Mouse (Mus musculus) forelimb bud, embryonic 11.5 days (tissue): ENCODE data around the gene Srxn1.

Source experiments
- DNase-seq: peaks from one replicate; pipeline ENCODE4 v3.0.0-alpha.2; 2012; ENCODE audit warnings: low read depth, low spot score

Srxn1 gene

DNA sequence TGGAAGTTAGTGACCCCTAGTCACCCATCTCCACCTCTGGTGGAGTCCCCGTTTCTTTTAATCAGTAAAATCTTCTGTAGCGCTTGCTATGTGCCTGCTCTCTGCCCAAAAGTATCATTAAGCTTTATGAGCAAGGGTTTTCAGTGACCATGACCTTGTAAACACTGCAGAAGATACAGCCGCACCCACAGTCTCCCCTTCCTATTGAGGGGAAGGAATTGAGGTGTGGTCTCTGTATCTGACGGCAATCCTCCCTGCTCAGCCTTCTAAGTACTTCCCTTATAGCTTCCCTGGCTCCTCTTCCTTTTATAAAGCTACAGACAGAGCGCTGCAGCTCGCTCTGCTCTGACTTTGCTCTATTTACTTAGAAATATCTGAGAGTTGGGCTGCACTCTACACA lies 51.2 kb downstream of the Srxn1 start:
- no peak for DNase-seq

DNA sequence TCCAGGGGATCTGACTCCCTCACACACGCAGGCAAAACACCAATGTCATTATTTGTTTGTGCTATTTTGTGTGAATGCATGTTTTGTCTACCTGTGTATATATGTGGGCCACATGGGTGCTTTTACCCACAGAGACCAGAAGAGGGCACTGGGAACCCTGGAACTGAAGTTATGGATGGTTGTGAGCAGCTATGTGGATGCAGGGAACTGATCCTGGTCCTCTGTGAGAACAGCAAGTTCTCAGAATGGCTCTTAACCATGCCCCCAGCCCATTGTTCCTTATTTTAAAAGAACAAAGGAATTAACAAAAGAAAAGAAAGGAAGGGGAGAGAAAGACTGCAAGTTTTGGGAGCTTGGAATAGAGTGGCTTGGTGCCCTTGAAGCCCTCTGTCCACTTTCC lies 54.2 kb downstream of the Srxn1 start:
- no peak for DNase-seq
